Mouse (Mus musculus) layer of hippocampus, postnatal 14 days (tissue): ENCODE data around the gene Fam98b. TPM values are rescaled to one million over a fixed set of nuclear protein-coding genes. Genes with fewer than 3 reads are reported as not detected.

Source experiments
- DNase-seq, 2 experiments: peaks; one replicate each; pipeline ENCODE4 v3.0.0; 2021 to 2022; ENCODE audit warnings: low spot score in 2 of 2, mixed read lengths in 1 of 2
- long read RNA-seq, 2 experiments: library from polyadenylated mRNA; stranded (forward); transcript quantifications; one replicate each; pipeline ENCODE4 v2.0.0; 2021
- total RNA-seq, 2 experiments: library from RNA; stranded (reverse); gene quantifications; 2 replicates each; pipeline ENCODE4 v1.2.3; 2021

The Fam98b gene
- 10 to 100 TPM; 40.9 to 45.2 TPM for total RNA-seq
- long read RNA-seq, experiment 1: 0 reads
- long read RNA-seq, experiment 2: 0 reads

DNA sequence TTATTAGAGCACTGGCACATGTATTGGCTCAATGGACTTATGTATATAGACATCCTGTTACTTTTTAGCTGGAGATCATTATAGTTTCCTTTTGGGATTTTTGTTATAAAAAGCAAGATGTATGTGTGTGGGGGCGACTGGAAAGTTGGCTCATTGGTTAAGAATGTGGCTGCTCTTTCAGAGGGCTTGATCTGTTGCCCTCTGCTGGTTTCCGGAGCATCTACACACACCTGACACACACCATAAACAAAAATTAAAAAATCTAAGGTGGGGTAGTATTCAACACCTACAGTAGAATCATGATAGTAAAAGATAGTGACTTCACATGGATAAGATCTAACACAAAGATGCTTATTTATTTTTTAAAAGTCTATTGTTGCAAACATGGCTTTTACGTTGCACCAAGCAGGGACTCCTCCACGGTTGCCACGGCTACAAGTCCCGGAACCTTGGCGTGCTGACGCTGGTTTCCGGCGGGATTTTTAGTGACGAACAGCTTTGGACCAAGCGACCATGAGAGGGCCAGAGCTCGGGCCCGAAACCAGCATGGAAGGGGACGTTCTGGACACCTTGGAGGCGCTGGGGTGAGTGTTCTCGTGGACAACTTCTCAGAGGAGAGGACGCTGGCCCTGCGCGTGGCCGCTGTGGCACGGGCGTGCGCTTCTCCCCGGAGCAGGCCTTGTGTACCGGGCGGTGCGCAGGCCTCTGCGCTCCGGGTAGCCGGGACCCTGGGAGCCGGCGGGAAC is at the start of gene Fam98b:
TSS of gene Fam98b (plus strand) at position 485 of the 746 bp plus-strand sequence.
- peak; percentile 93 for DNase-seq

DNA sequence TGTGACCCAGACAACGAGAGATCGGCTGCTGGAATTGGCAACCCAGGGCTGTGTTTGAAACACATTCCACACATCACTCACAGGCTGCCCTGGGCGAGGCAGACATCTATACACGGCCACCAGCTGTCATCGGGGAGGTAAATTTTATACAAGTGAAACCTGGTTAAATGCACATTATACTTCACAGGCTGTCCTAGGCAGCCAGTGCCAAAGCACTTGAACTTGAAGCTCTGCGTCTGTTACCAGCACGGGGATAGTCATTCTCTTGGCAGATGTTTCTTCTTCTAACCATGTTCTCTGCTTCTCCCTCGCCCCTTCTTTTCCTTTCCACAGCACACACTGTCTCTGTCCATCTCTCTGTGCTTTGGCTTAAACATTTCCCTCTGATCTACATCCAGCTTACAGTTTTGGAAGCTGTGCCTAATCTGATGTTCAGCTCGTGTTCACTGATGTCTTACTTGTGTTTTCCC is 48.6 kb upstream of the Fam98b start:
- DNase-seq: no peak

DNA sequence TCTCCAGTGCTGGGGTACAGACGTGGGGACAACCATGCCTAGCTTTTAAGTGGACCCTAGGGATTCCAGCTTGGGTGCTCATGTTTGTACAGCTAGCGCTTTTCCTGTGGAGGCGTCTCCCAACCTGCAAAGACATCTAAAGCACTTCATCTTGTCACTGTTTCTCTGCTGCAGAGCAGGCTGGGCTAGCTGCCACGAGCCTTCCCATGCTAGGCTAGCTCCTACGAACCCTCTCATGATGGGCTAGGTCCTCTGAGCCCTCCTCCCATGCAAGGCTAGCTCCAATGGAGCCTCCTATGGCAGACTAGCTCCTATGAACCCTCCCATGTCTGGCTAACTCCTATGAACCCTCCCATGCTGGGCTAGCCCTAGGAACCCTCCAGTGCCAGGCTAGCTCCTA is 46.2 kb upstream of the Fam98b start:
- no peak for DNase-seq

DNA sequence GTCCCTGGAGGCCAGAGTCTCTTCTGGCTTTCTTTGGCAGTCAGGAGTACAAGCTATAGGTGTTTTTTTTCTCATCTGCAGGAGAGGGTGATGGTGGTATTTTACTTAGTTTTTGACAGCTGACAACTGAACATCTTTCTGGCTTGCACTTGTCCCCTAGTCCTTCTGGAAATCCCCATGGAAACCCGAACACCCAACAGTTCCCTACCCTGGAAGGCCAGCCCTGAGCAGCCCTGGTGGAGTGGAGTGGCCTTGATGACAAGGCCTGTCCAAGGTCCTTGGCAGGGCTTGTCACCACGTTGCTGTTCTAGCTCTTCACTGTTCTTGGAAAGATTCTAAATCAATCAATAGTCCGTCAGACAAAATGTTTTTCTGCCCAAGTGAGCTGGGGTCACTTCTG is 45.0 kb upstream of the Fam98b start:
- DNase-seq: no peak

- no peak for DNase-seq
Observed at GRCm38 (mm10) chr2:117205066-117205465, 44.5 kb upstream of the Fam98b start.

DNA sequence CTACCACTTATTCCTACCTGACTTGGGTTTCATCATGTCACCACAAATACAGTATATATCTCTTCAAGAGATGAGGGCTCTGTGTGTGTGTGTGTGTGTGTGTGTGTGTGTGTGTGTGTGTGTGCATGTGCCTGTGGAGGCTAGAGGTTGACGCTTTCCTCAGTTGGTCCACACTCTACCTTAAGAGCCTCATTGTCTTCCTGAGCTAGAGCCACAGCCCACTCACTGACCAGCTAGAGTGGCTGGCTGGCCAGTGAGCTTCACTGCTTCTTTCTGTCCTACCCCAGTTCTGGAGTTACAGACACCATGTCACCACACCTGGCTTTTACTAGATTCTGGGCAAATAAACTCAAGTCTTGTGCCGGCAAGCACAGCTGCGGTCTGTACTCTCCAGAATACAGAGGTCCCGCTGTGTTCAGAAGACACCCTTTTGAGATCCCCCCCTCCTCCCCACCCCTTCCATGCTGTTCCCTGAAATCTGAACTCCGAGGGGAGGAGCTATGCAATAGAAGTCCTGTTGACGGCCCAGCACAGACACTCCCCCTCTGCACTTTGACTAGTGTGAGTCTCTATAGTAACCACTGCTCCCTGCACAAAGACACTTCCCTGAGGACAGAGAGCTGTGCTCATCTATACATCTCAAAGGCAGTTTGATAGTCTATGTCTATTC is 39.0 kb upstream of the Fam98b start:
- no peak for DNase-seq

- no peak for DNase-seq
Observed at GRCm38 (mm10) chr2:117216152-117216551, 33.4 kb upstream of the Fam98b start.

DNA sequence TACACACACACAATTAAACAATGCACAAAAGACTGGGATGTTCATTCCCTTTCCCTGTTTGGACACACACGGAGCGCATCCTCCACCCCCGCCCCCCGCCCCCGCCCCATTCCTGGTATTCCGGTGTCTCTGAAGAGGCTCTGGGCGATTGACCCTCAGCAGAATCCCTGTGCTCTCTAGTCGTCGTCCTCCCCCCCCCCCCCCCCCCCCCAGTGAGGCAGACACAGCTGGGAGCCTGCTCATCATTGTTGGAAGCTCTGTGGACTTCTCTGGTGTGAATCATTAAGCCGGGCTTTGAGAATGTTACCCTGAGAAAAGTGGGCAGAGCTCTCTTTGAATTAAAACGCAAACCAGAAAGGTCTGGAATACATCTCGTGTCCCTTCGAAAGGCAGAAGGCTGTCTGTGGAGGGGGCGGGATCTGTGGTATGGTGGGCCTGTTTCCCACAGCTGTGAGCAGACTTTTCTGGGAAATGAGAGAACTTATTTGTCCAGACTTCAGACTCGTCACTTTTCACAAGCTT is 31.8 kb upstream of the Fam98b start:
- DNase-seq: no peak

GRCm38 (mm10) chr2:117219536-117219935 is 30.0 kb upstream of the Fam98b start:
- DNase-seq: no peak

DNA sequence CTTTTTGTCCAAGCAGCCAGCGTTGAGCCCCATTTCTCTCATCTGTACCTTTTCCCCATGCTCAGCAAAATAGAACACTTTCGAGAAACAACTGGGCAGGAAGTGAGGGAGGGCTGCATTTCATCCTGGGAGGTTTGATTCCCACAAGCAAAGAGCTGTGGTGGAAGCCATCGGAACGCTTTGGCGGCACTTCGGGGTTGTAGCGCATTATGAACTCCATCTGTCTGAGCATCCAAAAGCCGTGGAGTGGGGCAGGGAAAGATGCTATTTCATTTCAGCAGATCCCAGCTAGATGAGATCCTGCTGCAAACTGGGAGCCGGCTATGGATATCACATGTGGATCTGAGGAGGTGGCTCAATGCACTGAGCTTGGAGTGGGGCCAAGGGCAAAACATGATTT is 26.9 kb upstream of the Fam98b start:
- no peak for DNase-seq

DNA sequence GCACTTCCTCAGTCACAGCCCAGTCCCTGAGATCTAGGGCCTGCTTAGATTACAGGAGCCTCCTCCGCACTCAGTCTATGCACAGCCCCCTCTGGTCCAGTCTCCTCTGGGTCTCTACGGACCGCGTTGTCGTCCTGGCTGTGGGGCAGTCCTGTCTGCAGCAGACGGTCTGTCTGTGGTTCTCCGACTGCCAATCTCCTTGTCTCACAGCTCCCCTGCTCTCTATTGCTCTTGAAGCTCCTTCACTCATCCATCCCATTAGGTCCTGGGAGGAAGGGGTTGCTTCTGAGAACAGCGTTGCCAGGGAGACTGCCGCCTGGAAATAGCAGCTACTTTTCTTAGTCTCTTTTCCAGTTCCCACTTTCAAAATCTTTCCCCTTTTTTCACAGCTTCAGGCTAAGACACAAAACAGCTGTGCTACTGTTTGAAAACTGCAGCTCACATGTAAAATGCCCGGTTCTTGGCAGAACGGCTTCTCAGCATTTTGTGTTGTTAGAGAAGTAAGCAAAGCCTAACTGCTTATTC is 20.9 kb upstream of the Fam98b start:
- peak in 1 of 2 experiments; percentile 13 for DNase-seq

DNA sequence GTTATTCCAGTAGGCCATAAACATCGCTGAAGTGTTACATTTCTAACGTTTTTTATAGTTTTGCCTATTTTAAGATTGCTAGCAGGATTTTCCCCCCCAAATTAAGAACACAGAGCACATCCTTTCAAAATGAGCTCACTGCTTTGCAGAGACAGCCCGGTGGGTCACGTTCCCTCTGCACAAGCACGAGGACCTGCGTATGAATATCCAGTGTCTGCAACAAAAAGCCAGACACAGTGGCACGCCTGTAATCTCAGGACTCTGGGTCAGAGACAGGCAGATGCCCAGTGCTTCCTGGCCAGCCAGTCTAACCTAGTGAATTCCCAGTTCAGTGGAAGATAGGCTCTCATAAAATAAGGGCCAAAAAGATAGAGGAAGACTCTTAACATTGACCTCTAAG is 19.3 kb upstream of the Fam98b start:
- no peak for DNase-seq

DNA sequence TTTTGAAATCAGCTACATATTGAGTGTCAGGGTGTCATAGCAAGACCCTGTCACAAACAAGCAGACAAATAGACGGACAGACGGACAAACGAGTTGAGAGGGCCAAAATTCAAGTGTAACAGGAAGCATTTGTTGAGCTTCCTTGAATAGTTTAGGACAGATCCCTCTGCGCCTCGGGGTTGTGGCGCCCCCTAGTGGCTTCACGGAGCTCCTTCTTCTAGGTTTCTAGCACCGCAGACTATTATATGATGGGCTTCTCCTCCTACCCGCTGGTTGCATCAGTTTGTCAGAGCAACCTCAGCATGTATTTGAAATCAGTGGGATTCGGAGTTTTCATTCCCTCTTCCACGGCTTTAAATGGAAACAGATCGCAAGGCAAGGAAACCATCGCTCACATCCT is 18.3 kb upstream of the Fam98b start:
- DNase-seq: peak; percentile 87 to 90

- no peak for DNase-seq
Observed at GRCm38 (mm10) chr2:117241953-117242352, 7.6 kb upstream of the Fam98b start.

DNA sequence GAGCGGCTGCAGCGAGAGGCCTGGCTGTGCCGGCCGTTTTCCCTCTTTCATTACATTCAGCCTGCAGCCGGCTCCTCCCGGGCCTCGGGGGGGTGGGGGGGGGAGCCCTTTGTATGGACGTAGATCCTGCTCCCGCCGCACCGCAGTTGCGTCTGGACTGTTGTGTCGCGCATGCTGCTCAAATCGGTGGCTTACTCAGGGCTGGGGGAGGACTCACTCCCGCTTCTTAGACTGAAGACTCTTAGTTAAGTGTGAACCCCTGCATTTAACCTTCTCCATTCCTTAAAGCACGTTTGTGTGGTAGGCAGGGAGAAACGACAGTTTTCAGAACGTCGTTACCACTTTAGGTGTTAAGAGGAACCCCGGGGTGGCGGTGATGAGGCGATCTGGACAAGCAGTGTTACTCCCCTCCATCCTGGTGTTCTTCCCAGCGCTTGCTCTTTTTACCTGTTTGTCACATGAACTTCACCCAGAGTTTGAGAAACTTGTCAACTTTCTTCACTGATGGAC is 517 bp downstream of the Fam98b start:
- DNase-seq: peak; percentile 15

DNA sequence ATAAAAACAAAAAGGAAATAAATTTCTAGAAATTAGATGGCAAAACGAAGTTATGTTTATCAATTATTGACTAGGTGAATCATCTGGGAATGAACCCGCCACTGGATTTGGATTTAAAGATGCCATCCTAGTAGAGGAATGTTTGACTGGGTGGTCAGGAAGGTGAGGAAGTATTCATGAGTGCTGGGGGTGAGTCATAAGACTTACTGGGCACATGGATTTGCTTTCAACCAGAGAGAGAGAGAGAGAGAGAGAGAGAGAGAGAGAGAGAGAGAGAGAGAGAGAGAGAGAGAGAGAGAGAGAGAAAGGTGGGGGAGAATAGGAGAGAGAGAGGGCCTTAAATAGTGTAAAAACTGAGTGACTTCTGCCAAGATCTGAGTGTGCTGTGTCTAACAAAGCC is 5.9 kb downstream of the Fam98b start:
- no peak for DNase-seq

GRCm38 (mm10) chr2:117257617-117258016 is 8.1 kb downstream of the Fam98b start:
- DNase-seq: no peak

- no peak for DNase-seq
Observed at GRCm38 (mm10) chr2:117262184-117262583, 12.6 kb downstream of the Fam98b start.

GRCm38 (mm10) chr2:117263786-117264408 is 14.4 kb downstream of the Fam98b start:
- peak; percentile 47 to 69 for DNase-seq

DNA sequence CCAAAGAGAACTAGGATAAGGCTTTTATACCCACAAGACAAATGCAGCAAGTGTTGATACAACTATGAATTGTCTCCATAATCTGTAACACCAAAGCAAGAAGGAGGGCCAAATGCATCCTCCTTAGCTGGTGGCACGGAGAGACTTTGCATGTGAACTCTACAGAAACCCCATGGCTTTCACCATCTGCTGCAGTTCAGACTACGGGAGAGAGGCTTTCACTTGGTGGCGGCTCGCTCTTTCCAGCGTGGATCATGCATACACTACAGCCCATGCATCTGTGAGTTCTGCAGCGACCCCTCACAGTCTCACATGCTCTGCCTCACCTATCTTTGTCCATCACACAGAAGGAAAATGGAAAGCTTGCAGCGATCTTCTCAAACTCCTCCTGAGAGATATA is 38.8 kb downstream of the Fam98b start:
- no peak for DNase-seq
